Mouse (Mus musculus): ENCODE data around the gene Rdh16f2. TPM values are rescaled to one million over a fixed set of nuclear protein-coding genes. Genes with fewer than 3 reads are reported as not detected.
"Not testable (repeated sequence)": the region's sequence is repeated elsewhere in the genome, so short reads cannot be mapped to it uniquely, and the experiment has no call there.

Rdh16f2 gene
- polyA plus RNA-seq, 1 experiment from 2014 or later, result not detected

- no peaks in the 10 kb centered on the region for H3K4me1 ChIP-seq
- H3K36me3 ChIP-seq, result no peaks in the 10 kb centered on the region
- no peak overlapping the region for H3K4me2 ChIP-seq (replicated peaks)
- H3K27ac ChIP-seq, result no peak overlapping the region
- H3K9ac ChIP-seq, result no peak overlapping the region
- no peaks in the 10 kb centered on the region for H3K27me3 ChIP-seq
- no peaks in the 10 kb centered on the region for H3K9me3 ChIP-seq (replicated peaks)
- no peak overlapping the region for H3K4me3 ChIP-seq
- no peak for ATAC-seq (ENCODE audit: low FRiP score)
Measured at GRCm38 (mm10) chr10:127856376-127856775, 9.9 kb upstream of the Rdh16f2 start.

- Histone ChIP-seq H3K4me2 (replicated peaks) (no peak overlapping the region), H3K4me1 (no peaks in the 10 kb centered on the region), H3K27ac (no peak overlapping the region), H3K9ac (no peak overlapping the region), H3K9me3 (replicated peaks) (no peaks in the 10 kb centered on the region), H3K27me3 (no peaks in the 10 kb centered on the region), H3K36me3 (no peaks in the 10 kb centered on the region), H3K4me3 (no peak overlapping the region)
- no peak for ATAC-seq (ENCODE audit: low FRiP score)
Measured at GRCm38 (mm10) chr10:127864931-127865330, 1.3 kb upstream of the Rdh16f2 start.

GRCm38 (mm10) chr10:127872484-127872883, 6.2 kb downstream of the Rdh16f2 start:
- Histone ChIP-seq H3K27ac (no peak overlapping the region), H3K9me3 (replicated peaks) (0 out of 2 replicates have a peak, but pooled peaks cover 6% of the 10 kb centered on the region), H3K9ac (no peak overlapping the region), H3K36me3 (no peaks in the 10 kb centered on the region), H3K4me2 (replicated peaks) (no peak overlapping the region), H3K4me1 (no peaks in the 10 kb centered on the region), H3K4me3 (no peak overlapping the region), H3K27me3 (no peaks in the 10 kb centered on the region)
- 76% methylated on average over 4 of the region's 4 CpGs for WGBS
- no peak for ATAC-seq (ENCODE audit: low FRiP score)

GRCm38 (mm10) chr10:127877681-127878080, 11.4 kb downstream of the Rdh16f2 start:
- 58% methylated on average over 2 of the region's 2 CpGs for WGBS
- H3K9ac ChIP-seq, result no peak overlapping the region
- no peaks in the 10 kb centered on the region for H3K27me3 ChIP-seq
- no peak for ATAC-seq (ENCODE audit: low FRiP score)
- H3K4me1 ChIP-seq, result no peaks in the 10 kb centered on the region
- no peaks in the 10 kb centered on the region for H3K9me3 ChIP-seq (replicated peaks)
- no peak overlapping the region for H3K4me2 ChIP-seq (replicated peaks)
- H3K36me3 ChIP-seq, result no peaks in the 10 kb centered on the region
- no peak overlapping the region for H3K4me3 ChIP-seq
- H3K27ac ChIP-seq, result no peak overlapping the region

- no peak overlapping the region for H3K9ac ChIP-seq
- no peaks in the 10 kb centered on the region for H3K27me3 ChIP-seq
- H3K4me2 ChIP-seq (replicated peaks), result no peak overlapping the region
- 80% methylated on average over 3 of the region's 3 CpGs for WGBS
- H3K9me3 ChIP-seq (replicated peaks), result no peaks in the 10 kb centered on the region
- H3K27ac ChIP-seq, result no peak overlapping the region
- ATAC-seq (ENCODE audit: low FRiP score), result no peak
- no peaks in the 10 kb centered on the region for H3K4me1 ChIP-seq
- H3K4me3 ChIP-seq, result no peak overlapping the region
- H3K36me3 ChIP-seq, result no peaks in the 10 kb centered on the region
Measured at GRCm38 (mm10) chr10:127878262-127879057, 12.2 kb downstream of the Rdh16f2 start.

GRCm38 (mm10) chr10:127879155-127879688, 12.9 kb downstream of the Rdh16f2 start:
- Histone ChIP-seq H3K27me3 (no peaks in the 10 kb centered on the region), H3K4me2 (replicated peaks) (no peak overlapping the region), H3K27ac (no peak overlapping the region), H3K9ac (no peak overlapping the region), H3K9me3 (replicated peaks) (no peaks in the 10 kb centered on the region), H3K4me1 (no peaks in the 10 kb centered on the region), H3K36me3 (no peaks in the 10 kb centered on the region), H3K4me3 (no peak overlapping the region)
- ATAC-seq (ENCODE audit: low FRiP score), result no peak
- WGBS, result 75% methylated on average over 3 of the region's 3 CpGs

GRCm38 (mm10) chr10:127881041-127881440, 14.8 kb downstream of the Rdh16f2 start:
- Histone ChIP-seq H3K4me2 (replicated peaks) (no peak overlapping the region), H3K9ac (no peak overlapping the region), H3K4me1 (no peaks in the 10 kb centered on the region), H3K9me3 (replicated peaks) (no peaks in the 10 kb centered on the region), H3K36me3 (no peaks in the 10 kb centered on the region), H3K27me3 (no peaks in the 10 kb centered on the region), H3K4me3 (no peak overlapping the region), H3K27ac (no peak overlapping the region)
- no peak for ATAC-seq (ENCODE audit: low FRiP score)
- WGBS, result 81% methylated on average over 4 of the region's 4 CpGs

- Histone ChIP-seq H3K27ac (no peak overlapping the region), H3K4me3 (no peak overlapping the region), H3K9ac (no peak overlapping the region), H3K9me3 (replicated peaks) (no peaks in the 10 kb centered on the region), H3K4me2 (replicated peaks) (no peak overlapping the region), H3K4me1 (peaks cover 5% of the 10 kb centered on the region; the same call in 1 of the 2 replicates), H3K27me3 (no peaks in the 10 kb centered on the region), H3K36me3 (no peaks in the 10 kb centered on the region)
- WGBS, result 93% methylated on average over 1 of the region's 1 CpGs
- ATAC-seq (ENCODE audit: low FRiP score), result no peak
Measured at GRCm38 (mm10) chr10:127886551-127886950, 20.3 kb downstream of the Rdh16f2 start.

- WGBS, result 89% methylated on average over 4 of the region's 4 CpGs
- Histone ChIP-seq H3K9ac (no peak overlapping the region), H3K36me3 (no peaks in the 10 kb centered on the region), H3K4me1 (peaks cover 5% of the 10 kb centered on the region; the same call in 1 of the 2 replicates), H3K27me3 (no peaks in the 10 kb centered on the region), H3K4me2 (replicated peaks) (no peak overlapping the region), H3K4me3 (no peak overlapping the region), H3K27ac (no peak overlapping the region), H3K9me3 (replicated peaks) (no peaks in the 10 kb centered on the region)
- no peak for ATAC-seq (ENCODE audit: low FRiP score)
Measured at GRCm38 (mm10) chr10:127886971-127887370, 20.7 kb downstream of the Rdh16f2 start.

GRCm38 (mm10) chr10:127888605-127889004, 22.3 kb downstream of the Rdh16f2 start, which contains the start of gene Rdh7:
Gene Rdh7, minus strand, starts transcription at chr10:127888817.
- Histone ChIP-seq H3K9ac (no peak within 1 kb of the TSS), H3K4me3 (no peak within 1 kb of the TSS), H3K27ac (no peak within 1 kb of the TSS), H3K4me2 (replicated peaks) (no peak within 1 kb of the TSS), H3K36me3 (no peaks in the 10 kb centered on the region), H3K27me3 (no peaks in the 10 kb centered on the region), H3K9me3 (replicated peaks) (no peaks in the 10 kb centered on the region), H3K4me1 (peaks cover 5% of the 10 kb centered on the region; the same call in 1 of the 2 replicates)
- ATAC-seq (ENCODE audit: low FRiP score), result no peak

- Histone ChIP-seq H3K4me3 (no peak overlapping the region), H3K27me3 (no peaks in the 10 kb centered on the region), H3K4me1 (peaks cover 5% of the 10 kb centered on the region; the same call in 1 of the 2 replicates), H3K4me2 (replicated peaks) (no peak overlapping the region), H3K9ac (no peak overlapping the region), H3K36me3 (no peaks in the 10 kb centered on the region), H3K9me3 (replicated peaks) (no peaks in the 10 kb centered on the region), H3K27ac (no peak overlapping the region)
- no peak for ATAC-seq (ENCODE audit: low FRiP score)
- WGBS, result 83% methylated on average over 1 of the region's 1 CpGs
Measured at GRCm38 (mm10) chr10:127891481-127891880, 25.2 kb downstream of the Rdh16f2 start.

- H3K9me3 ChIP-seq (replicated peaks); ATAC-seq (ENCODE audit: low FRiP score); H3K4me3 ChIP-seq; H3K4me2 ChIP-seq (replicated peaks); H3K27ac ChIP-seq; H3K9ac ChIP-seq; H3K4me1 ChIP-seq; H3K27me3 ChIP-seq; H3K36me3 ChIP-seq: not testable (repeated sequence)
- WGBS, result 69% methylated on average over 5 of the region's 5 CpGs
Measured at GRCm38 (mm10) chr10:127893163-127894022, 27.1 kb downstream of the Rdh16f2 start.
